Mouse (Mus musculus) stomach, embryonic 16.5 days (tissue): Measurements from ENCODE around the gene Pam. TPM values are rescaled to one million over a fixed set of nuclear protein-coding genes. Genes with fewer than 3 reads are reported as not detected.

Experiments used
- ATAC-seq: fragments of 200-750 bp; cut with Nextera tagmentation; 2 replicates; pipeline ENCODE4 v1.8.0; 2017; ENCODE audit warnings: moderate number of reproducible peaks, moderate TSS enrichment; ENCODE audit not compliant: insufficient read depth, low FRiP score
- H3K27ac ChIP-seq: fragments of 300-500 bp; sonication (generic); 2 replicates; pipeline ENCODE4 v1.5.1; 2014; ENCODE audit warnings: low read length
- H3K27me3 ChIP-seq: fragments of 300-500 bp; sonication (generic); 2 replicates; pipeline ENCODE4 v1.6.1; 2014; ENCODE audit warnings: low read length, control low read depth, mixed read lengths; ENCODE audit not compliant: control insufficient read depth, insufficient read depth
- H3K36me3 ChIP-seq: fragments of 300-500 bp; sonication (generic); 2 replicates; pipeline ENCODE4 v1.6.1; 2014; ENCODE audit warnings: low read length; ENCODE audit not compliant: control insufficient read depth, insufficient read depth
- H3K4me1 ChIP-seq: fragments of 300-500 bp; sonication (generic); 2 replicates; pipeline ENCODE4 v1.6.1; 2014; ENCODE audit warnings: low read length, control low read depth, mixed read lengths; ENCODE audit not compliant: control insufficient read depth, insufficient read depth
- H3K4me2 ChIP-seq: fragments of 300-500 bp; sonication (generic); 2 replicates; pipeline ENCODE4 v1.6.1; 2014; ENCODE audit warnings: low read depth, low read length, mixed read lengths
- H3K4me3 ChIP-seq: fragments of 300-500 bp; sonication (generic); replicated peaks from 2 replicates; pipeline ENCODE4 v1.5.1; 2014; ENCODE audit warnings: mild to moderate bottlenecking, low read length
- H3K9ac ChIP-seq: fragments of 300-500 bp; sonication (generic); 2 replicates; pipeline ENCODE4 v1.6.1; 2014; ENCODE audit warnings: low read length
- H3K9me3 ChIP-seq: fragments of 300-500 bp; sonication (generic); replicated peaks from 2 replicates; pipeline ENCODE4 v1.6.1; 2016; ENCODE audit warnings: low read length, control low read depth; ENCODE audit not compliant: control insufficient read depth
- WGBS: fragments of 180-500 bp; shearing (Covaris S2); extraction: QIAGEN DNeasy Blood & Tissue Kit; methylation state at CpG from one replicate; pipeline ENCODE4 v1.1.7; 2014; 5-methylcytosine and 5-hydroxymethylcytosine counted together
- polyA plus RNA-seq: library from polyadenylated mRNA; unstranded; fragments of >200 nt; fragmentation: Nextera tagmentation; extraction: Ambion mirVana; gene quantifications from 2 replicates; pipeline ENCODE4 v1.2.1, GENCODE M21; 2015

The Pam gene
- polyA plus RNA-seq, 1 experiment from 2014 or later: 50.6 TPM

GRCm38 (mm10) chr1:97943908-97944608, 151.4 kb downstream of the Pam start:
- no peak for ATAC-seq
- Histone ChIP-seq H3K27ac (no peak overlapping the region), H3K9ac (no peak overlapping the region), H3K36me3 (no peaks in the 10 kb centered on the region), H3K9me3 (no peaks in the 10 kb centered on the region), H3K27me3 (no peaks in the 10 kb centered on the region), H3K4me2 (no peak overlapping the region), H3K4me3 (no peak overlapping the region), H3K4me1 (no peaks in the 10 kb centered on the region)
- WGBS: 54% methylated on average over 4 of the region's 4 CpGs

- 44% methylated on average over 4 of the region's 4 CpGs for WGBS
- Histone ChIP-seq H3K27ac (no peak overlapping the region), H3K4me3 (no peak overlapping the region), H3K4me2 (no peak overlapping the region), H3K27me3 (no peaks in the 10 kb centered on the region), H3K36me3 (no peaks in the 10 kb centered on the region), H3K4me1 (0 out of 2 replicates have a peak, but pooled peaks cover 1% of the 10 kb centered on the region), H3K9ac (no peak overlapping the region), H3K9me3 (no peaks in the 10 kb centered on the region)
- ATAC-seq: no peak
These were observed 152.0 kb downstream of the Pam start for GRCm38 (mm10) chr1:97943402-97943801.

GRCm38 (mm10) chr1:97942966-97943365, 152.5 kb downstream of the Pam start:
- no peak overlapping the region for H3K27ac ChIP-seq
- 0 out of 2 replicates have a peak, but pooled peaks cover 5% of the 10 kb centered on the region for H3K4me1 ChIP-seq
- no peaks in the 10 kb centered on the region for H3K36me3 ChIP-seq
- no peak overlapping the region for H3K4me3 ChIP-seq
- WGBS: 43% methylated on average over 2 of the region's 2 CpGs
- no peak overlapping the region for H3K9ac ChIP-seq
- no peak overlapping the region for H3K4me2 ChIP-seq
- H3K27me3 ChIP-seq: no peaks in the 10 kb centered on the region
- H3K9me3 ChIP-seq: no peaks in the 10 kb centered on the region
- ATAC-seq: no peak

GRCm38 (mm10) chr1:97938586-97938985, 156.9 kb downstream of the Pam start:
- Histone ChIP-seq H3K9me3 (no peaks in the 10 kb centered on the region), H3K4me3 (no peak overlapping the region), H3K4me1 (peaks cover 5% of the 10 kb centered on the region; the same call in 1 of the 2 replicates), H3K27ac (no peak overlapping the region), H3K36me3 (no peaks in the 10 kb centered on the region), H3K9ac (no peak overlapping the region), H3K4me2 (no peak overlapping the region), H3K27me3 (no peaks in the 10 kb centered on the region)
- 87% methylated on average over 3 of the region's 3 CpGs for WGBS
- no peak for ATAC-seq

GRCm38 (mm10) chr1:97938053-97938452, 157.4 kb downstream of the Pam start:
- no peaks in the 10 kb centered on the region for H3K36me3 ChIP-seq
- WGBS: 30% methylated on average over 3 of the region's 3 CpGs
- peak; percentile 73; the same call in 1 of the 2 replicates for ATAC-seq
- no peak overlapping the region for H3K9ac ChIP-seq
- H3K4me2 ChIP-seq: no peak overlapping the region
- H3K4me3 ChIP-seq: no peak overlapping the region
- H3K9me3 ChIP-seq: no peaks in the 10 kb centered on the region
- no peak overlapping the region for H3K27ac ChIP-seq
- peaks cover 5% of the 10 kb centered on the region; the same call in 1 of the 2 replicates for H3K4me1 ChIP-seq
- H3K27me3 ChIP-seq: no peaks in the 10 kb centered on the region

- Histone ChIP-seq H3K4me3 (no peak overlapping the region), H3K9me3 (no peaks in the 10 kb centered on the region), H3K9ac (no peak overlapping the region), H3K36me3 (no peaks in the 10 kb centered on the region), H3K27me3 (no peaks in the 10 kb centered on the region), H3K4me2 (no peak overlapping the region), H3K27ac (no peak overlapping the region), H3K4me1 (peaks cover 5% of the 10 kb centered on the region; the same call in 1 of the 2 replicates)
- ATAC-seq: no peak
These were observed 160.5 kb downstream of the Pam start for GRCm38 (mm10) chr1:97934940-97935339.

- H3K4me3 ChIP-seq: no peak overlapping the region
- H3K27ac ChIP-seq: no peak overlapping the region
- H3K4me1 ChIP-seq: no peaks in the 10 kb centered on the region
- WGBS: 90% methylated on average over 4 of the region's 4 CpGs
- no peak overlapping the region for H3K4me2 ChIP-seq
- H3K36me3 ChIP-seq: no peaks in the 10 kb centered on the region
- no peak for ATAC-seq
- H3K9ac ChIP-seq: no peak overlapping the region
- H3K9me3 ChIP-seq: no peaks in the 10 kb centered on the region
- no peaks in the 10 kb centered on the region for H3K27me3 ChIP-seq
These were observed 164.2 kb downstream of the Pam start for GRCm38 (mm10) chr1:97931220-97931619.

- no peak for ATAC-seq
- H3K9me3 ChIP-seq: no peaks in the 10 kb centered on the region
- no peak overlapping the region for H3K27ac ChIP-seq
- H3K9ac ChIP-seq: no peak overlapping the region
- H3K4me3 ChIP-seq: no peak overlapping the region
- H3K36me3 ChIP-seq: no peaks in the 10 kb centered on the region
- no peaks in the 10 kb centered on the region for H3K4me1 ChIP-seq
- H3K27me3 ChIP-seq: no peaks in the 10 kb centered on the region
- WGBS: 70% methylated on average over 4 of the region's 4 CpGs
- no peak overlapping the region for H3K4me2 ChIP-seq
These were observed 165.9 kb downstream of the Pam start for GRCm38 (mm10) chr1:97929415-97930028.

- no peaks in the 10 kb centered on the region for H3K36me3 ChIP-seq
- H3K4me1 ChIP-seq: peaks cover 4% of the 10 kb centered on the region; the same call in 1 of the 2 replicates
- H3K9me3 ChIP-seq: no peaks in the 10 kb centered on the region
- no peak overlapping the region for H3K9ac ChIP-seq
- no peak for ATAC-seq
- 73% methylated on average over 7 of the region's 7 CpGs for WGBS
- no peak overlapping the region for H3K4me2 ChIP-seq
- H3K27ac ChIP-seq: no peak overlapping the region
- no peaks in the 10 kb centered on the region for H3K27me3 ChIP-seq
- no peak overlapping the region for H3K4me3 ChIP-seq
These were observed 168.7 kb downstream of the Pam start for GRCm38 (mm10) chr1:97926789-97927188.
